Mouse (Mus musculus) kidney, postnatal 0 days (tissue): ENCODE measurements at regions not wholly inside any gene's neighbourhood (a gene's known extent, or its start where the extent isn't known, plus 50 kb on each side); places are given as distances from the start of the nearest gene placed in this dataset.

Experiments
- ATAC-seq: fragments of 200-750 bp; cut with Nextera tagmentation; replicated peaks from 2 replicates; pipeline ENCODE4 v1.8.0; 2017; ENCODE audit warnings: low read depth, moderate number of reproducible peaks, moderate TSS enrichment, moderate library complexity; ENCODE audit not compliant: low FRiP score
- DNase-seq: peaks from one replicate; pipeline ENCODE4 v3.0.0-alpha.2; 2016; ENCODE audit warnings: low spot score
- H3K27ac ChIP-seq: fragments of 300-500 bp; sonication (generic); 2 replicates; pipeline ENCODE4 v1.5.1; 2014; ENCODE audit warnings: mild to moderate bottlenecking
- H3K27me3 ChIP-seq: fragments of 300-500 bp; sonication (generic); 2 replicates; pipeline ENCODE4 v1.6.1; 2014; ENCODE audit warnings: low read length, mixed read lengths; ENCODE audit not compliant: insufficient read depth
- H3K36me3 ChIP-seq: fragments of 300-500 bp; sonication (generic); 2 replicates; pipeline ENCODE4 v1.6.1; 2014; ENCODE audit warnings: low read length, mixed read lengths; ENCODE audit not compliant: insufficient read depth
- H3K4me1 ChIP-seq: fragments of 300-500 bp; sonication (generic); replicated peaks from 2 replicates; pipeline ENCODE4 v1.6.1; 2014; ENCODE audit warnings: antibody characterized with exemption, low read length, mixed read lengths; ENCODE audit not compliant: insufficient read depth
- H3K4me2 ChIP-seq: fragments of 300-500 bp; sonication (generic); 2 replicates; pipeline ENCODE4 v1.6.1; 2014; ENCODE audit warnings: mild to moderate bottlenecking, low read length, moderate library complexity, mixed read lengths
- H3K4me3 ChIP-seq: fragments of 300-500 bp; sonication (generic); replicated peaks from 2 replicates; pipeline ENCODE4 v1.5.1; 2014; ENCODE audit warnings: low read depth, low read length
- H3K9ac ChIP-seq: fragments of 300-500 bp; sonication (generic); 2 replicates; pipeline ENCODE4 v1.6.1; 2014; ENCODE audit warnings: low read depth, low read length
- H3K9me3 ChIP-seq: fragments of 300-500 bp; sonication (generic); replicated peaks from 2 replicates; pipeline ENCODE4 v1.6.1; 2016; ENCODE audit warnings: low read length, inconsistent platforms, mixed read lengths
- CTCF ChIP-seq: IDR thresholded peaks from 2 replicates; pipeline ENCODE4 v1.5.1; 2016; ENCODE audit warnings: antibody characterized with exemption, low read depth, mild to moderate bottlenecking, moderate library complexity
- WGBS: fragments of 180-500 bp; shearing (Covaris S2); extraction: QIAGEN DNeasy Blood & Tissue Kit; methylation state at CpG from one replicate; pipeline ENCODE4 v1.1.7; 2014; 5-methylcytosine and 5-hydroxymethylcytosine counted together

DNA sequence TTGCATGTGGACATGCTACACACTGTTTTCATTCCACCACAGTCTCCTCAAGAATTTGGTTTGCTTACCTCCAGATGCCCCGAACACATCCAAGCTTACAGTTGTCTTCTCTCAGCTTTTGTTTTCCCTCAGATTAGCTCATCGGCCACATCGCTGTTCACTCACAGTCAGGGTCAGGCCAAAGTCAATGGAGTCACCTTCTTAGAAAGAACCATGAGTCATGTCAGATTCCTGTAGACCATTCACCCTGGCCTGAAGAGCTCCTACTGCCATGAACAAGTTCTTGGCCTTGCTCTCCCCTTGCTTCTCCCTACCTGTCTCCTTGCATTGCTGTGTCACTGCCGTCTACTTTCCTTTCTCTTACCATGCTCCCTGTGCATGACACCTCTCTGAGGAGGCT lies 63.7 kb upstream of the Fhl2 start:
- Histone ChIP-seq H3K27ac (no peak overlapping the region), H3K36me3 (no peaks in the 10 kb centered on the region), H3K9ac (no peak overlapping the region), H3K4me2 (no peak overlapping the region), H3K4me3 (no peak overlapping the region), H3K4me1 (no peaks in the 10 kb centered on the region), H3K27me3 (no peaks in the 10 kb centered on the region), H3K9me3 (no peaks in the 10 kb centered on the region)
- ATAC-seq (no peak), DNase-seq (no peak)
- 82% methylated on average over 4 of the region's 4 CpGs for WGBS
- no peak for TF ChIP-seq CTCF

DNA sequence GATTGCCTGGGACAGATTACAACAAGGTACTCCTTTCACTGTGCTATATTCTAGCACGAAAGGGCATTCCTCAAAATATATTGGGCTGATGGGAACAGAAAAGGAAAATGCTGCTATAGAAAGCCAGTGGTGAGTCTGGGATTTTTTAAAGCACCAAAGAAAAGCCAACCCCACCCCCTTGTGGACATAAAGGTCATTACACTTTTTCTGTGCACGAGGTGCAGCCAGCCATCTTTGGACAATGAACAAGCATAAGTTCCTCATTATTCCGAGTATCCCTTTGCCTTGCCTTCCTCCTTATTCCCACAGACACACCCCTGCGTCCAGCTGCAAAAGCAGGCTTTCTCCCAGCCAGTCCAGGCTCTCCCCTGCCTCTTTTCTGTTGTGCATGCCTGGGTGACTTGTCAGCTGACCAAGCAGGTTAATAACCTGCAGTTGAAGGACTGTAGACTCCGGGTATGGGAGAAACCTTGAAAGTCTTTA lies 67.7 kb upstream of the Fhl2 start:
- Histone ChIP-seq H3K9me3 (no peaks in the 10 kb centered on the region), H3K9ac (no peak overlapping the region), H3K36me3 (no peaks in the 10 kb centered on the region), H3K27me3 (no peaks in the 10 kb centered on the region), H3K4me2 (no peak overlapping the region), H3K27ac (no peak overlapping the region), H3K4me3 (no peak overlapping the region), H3K4me1 (no peaks in the 10 kb centered on the region)
- TF ChIP-seq CTCF = peak; percentile 98
- ATAC-seq (peak; percentile 67), DNase-seq (peak; percentile 91)
- 7% methylated on average over 5 of the region's 5 CpGs for WGBS

DNA sequence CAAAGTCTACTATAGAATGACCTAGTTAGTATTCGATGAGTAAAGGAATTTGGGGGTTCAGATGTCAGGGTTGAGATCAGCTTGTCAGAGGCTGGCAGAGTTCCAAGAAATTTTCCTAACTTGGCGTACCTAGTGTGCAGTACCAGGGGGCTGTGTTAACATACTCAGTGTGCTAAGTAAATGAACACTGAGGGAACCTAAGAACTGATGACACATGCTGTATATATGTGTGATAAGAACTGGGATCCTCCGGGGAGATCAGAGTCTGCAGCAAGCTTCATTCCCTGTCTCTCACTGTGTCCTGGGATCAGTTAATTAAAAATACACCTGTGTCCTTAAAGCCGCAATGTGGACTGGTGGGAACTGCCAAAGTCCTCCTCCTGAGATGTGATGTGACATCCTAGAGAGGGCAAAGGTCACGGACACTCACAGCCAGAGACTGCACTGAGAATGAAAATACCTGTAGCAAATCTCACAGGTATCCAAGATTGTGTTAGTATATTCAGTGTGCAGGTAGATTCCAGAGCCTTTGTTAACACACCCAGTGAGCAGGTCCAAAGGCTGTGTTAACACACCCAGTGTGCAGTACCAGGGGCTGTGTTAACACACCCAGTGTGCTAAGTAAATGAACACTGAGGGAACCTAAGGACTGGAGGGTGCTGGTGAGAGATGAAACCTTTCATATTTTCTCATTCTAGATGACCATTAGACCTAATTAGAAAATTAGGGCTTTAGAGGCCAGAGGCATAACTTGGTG lies 69.1 kb upstream of the Fhl2 start:
- Histone ChIP-seq H3K4me2 (no peak overlapping the region), H3K4me3 (no peak overlapping the region), H3K9me3 (no peaks in the 10 kb centered on the region), H3K27me3 (no peaks in the 10 kb centered on the region), H3K27ac (no peak overlapping the region), H3K4me1 (no peaks in the 10 kb centered on the region), H3K36me3 (no peaks in the 10 kb centered on the region), H3K9ac (no peak overlapping the region)
- WGBS = 74% methylated on average over 5 of the region's 5 CpGs
- ATAC-seq (0 out of 2 replicates have a peak, but pooled peaks have one; percentile 42), DNase-seq (no peak)
- no peak for TF ChIP-seq CTCF

DNA sequence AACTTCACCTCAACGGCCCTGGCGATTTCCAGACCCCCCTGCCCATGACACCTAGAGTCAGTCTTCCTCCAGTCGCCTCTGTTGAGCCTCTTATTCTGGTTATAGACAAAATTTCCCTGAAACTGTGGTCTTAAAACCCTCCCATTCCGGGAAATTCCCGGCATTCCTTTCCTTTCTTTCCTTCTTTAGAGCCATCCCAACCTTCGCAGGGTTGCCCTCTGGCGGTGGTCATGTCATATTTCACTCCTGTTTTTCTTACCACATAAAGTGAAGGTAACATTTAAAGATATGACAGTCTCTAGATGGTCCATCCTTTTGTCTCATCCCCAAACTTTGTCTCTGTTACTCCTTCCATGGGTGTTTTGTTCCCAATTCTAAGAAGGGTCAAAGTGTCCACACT lies 72.9 kb upstream of the Fhl2 start:
- no peak overlapping the region for H3K4me3 ChIP-seq
- H3K36me3 ChIP-seq = no peaks in the 10 kb centered on the region
- no peak overlapping the region for H3K27ac ChIP-seq
- no peak overlapping the region for H3K9ac ChIP-seq
- H3K27me3 ChIP-seq = no peaks in the 10 kb centered on the region
- peak; percentile 72 for DNase-seq
- no peak for ATAC-seq
- H3K9me3 ChIP-seq = no peaks in the 10 kb centered on the region
- no peak overlapping the region for H3K4me2 ChIP-seq
- no peaks in the 10 kb centered on the region for H3K4me1 ChIP-seq
- TF ChIP-seq CTCF = peak; percentile 64
- 38% methylated on average over 7 of the region's 7 CpGs for WGBS

DNA sequence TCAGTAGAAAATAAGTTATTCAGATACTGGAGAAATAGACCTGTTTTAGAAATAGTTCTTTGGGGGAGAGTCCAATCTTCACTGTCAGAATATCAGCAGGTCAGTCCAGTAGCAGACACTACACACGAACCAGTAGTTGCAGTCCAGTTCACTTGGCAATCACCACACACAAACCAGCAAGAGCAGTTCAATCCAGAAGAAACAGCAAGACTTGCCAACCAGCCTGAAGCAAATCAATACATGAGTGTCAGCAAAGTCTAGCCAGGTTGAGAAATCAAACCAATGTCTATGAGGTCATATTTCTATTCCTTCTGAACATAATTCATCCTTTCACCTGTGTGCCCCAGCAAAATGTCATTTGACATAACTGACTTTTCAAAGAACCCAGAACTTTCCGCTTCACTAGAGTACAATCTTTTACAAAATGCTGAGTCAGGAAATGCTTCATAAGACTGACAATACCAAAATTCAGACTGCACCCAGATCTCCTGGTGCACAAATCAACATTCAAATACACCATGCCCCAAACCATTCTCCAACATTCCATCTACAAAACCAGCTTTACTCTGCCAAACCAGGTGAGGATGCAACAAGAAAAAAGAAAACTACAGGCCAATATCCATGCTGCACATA lies 76.6 kb upstream of the Fhl2 start:
- Histone ChIP-seq H3K4me2 (no peak overlapping the region), H3K9me3 (no peaks in the 10 kb centered on the region), H3K36me3 (no peaks in the 10 kb centered on the region), H3K4me1 (no peaks in the 10 kb centered on the region), H3K9ac (no peak overlapping the region), H3K4me3 (no peak overlapping the region), H3K27ac (no peak overlapping the region), H3K27me3 (no peaks in the 10 kb centered on the region)
- DNase-seq (no peak), ATAC-seq (no peak)
- no peak for TF ChIP-seq CTCF
- 83% methylated on average over 2 of the region's 2 CpGs for WGBS

DNA sequence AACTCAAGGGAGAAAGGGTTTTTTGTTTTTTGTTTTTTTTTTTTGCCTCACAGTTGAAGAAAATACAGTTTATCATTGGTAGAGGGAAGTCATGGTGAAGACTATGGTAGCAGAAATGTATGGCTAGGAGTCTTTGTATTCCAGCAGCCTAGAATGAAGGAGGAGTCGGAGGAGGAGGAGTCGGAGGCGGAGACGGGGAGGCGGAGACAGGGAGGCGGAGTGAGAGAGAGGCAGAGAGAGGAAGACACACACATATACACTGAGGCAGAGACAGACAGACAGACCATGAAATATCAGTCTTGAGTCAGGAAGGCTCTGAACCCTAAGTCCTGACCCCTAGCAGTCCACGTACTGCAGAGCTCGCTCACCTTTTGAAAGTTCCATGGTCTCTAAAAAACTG lies 95.0 kb upstream of the Fhl2 start:
- Histone ChIP-seq H3K9ac (no peak overlapping the region), H3K36me3 (no peaks in the 10 kb centered on the region), H3K9me3 (no peaks in the 10 kb centered on the region), H3K27me3 (no peaks in the 10 kb centered on the region), H3K4me1 (no peaks in the 10 kb centered on the region), H3K27ac (peak overlapping the region; percentile 60; the same call in 1 of the 2 replicates), H3K4me3 (no peak overlapping the region), H3K4me2 (no peak overlapping the region)
- 90% methylated on average over 8 of the region's 8 CpGs for WGBS
- DNase-seq (no peak), ATAC-seq (no peak)
- no peak for TF ChIP-seq CTCF
